Mouse (Mus musculus): ENCODE measurements around the gene Gm10799. TPM values are rescaled to one million over a fixed set of nuclear protein-coding genes. Genes with fewer than 3 reads are reported as not detected.

Gm10799 gene
- total RNA-seq, 1 experiment from 2014 or later, result not detected

- peak; percentile 31 for ATAC-seq (replicated peaks; ENCODE audit: low read depth, poor library complexity, severe bottlenecking)
Observed at GRCm38 (mm10) chr2:104028139-104028723, 40.1 kb downstream of the Gm10799 start, which contains the start of gene 4931422A03Rik. Gene 4931422A03Rik (minus strand): TSS chr2:104028361.

GRCm38 (mm10) chr2:104027458-104028138 lies 40.8 kb downstream of the Gm10799 start, which contains the start of gene Fbxo3:
Gene Fbxo3 (plus strand): TSS chr2:104027721.
- peak; percentile 69 for ATAC-seq (replicated peaks; ENCODE audit: low read depth, poor library complexity, severe bottlenecking)

- ATAC-seq (replicated peaks; ENCODE audit: low read depth, poor library complexity, severe bottlenecking), result no peak
Observed at GRCm38 (mm10) chr2:104024656-104025055, 43.7 kb downstream of the Gm10799 start.

GRCm38 (mm10) chr2:104023096-104023495 lies 45.3 kb downstream of the Gm10799 start:
- no peak for ATAC-seq (replicated peaks; ENCODE audit: low read depth, poor library complexity, severe bottlenecking)

Other genes starting within 250 kb of the Gm10799 start
- gene Lmo2, start 110.6 kb downstream of the Gm10799 start, total RNA-seq (2017), result 380 and 387 TPM in 2 replicates
- gene Fbxo3, start 40.8 kb downstream of the Gm10799 start, total RNA-seq (2017), result 82.4 and 96.6 TPM in 2 replicates
- 0.44 and 0.96 TPM in 2 replicates for gene 4931422A03Rik, start 40.2 kb downstream of the Gm10799 start, total RNA-seq (2017)
- not detected in 2 replicates for gene Gm10912, start 2.7 kb downstream of the Gm10799 start, total RNA-seq (2017)
- gene Cd59b, start 1.3 kb upstream of the Gm10799 start, total RNA-seq (2017), result 6.5 and 18.1 TPM in 2 replicates
- 11.8 and 14.1 TPM in 2 replicates for gene Cd59a, start 27.3 kb upstream of the Gm10799 start, total RNA-seq (2017)
- gene A930018P22Rik, start 54.2 kb upstream of the Gm10799 start, total RNA-seq (2017), result not detected in 2 replicates